Mouse (Mus musculus) spleen, adult 2 months (tissue): ENCODE data around the gene Plch2.

Source experiments
- CTCF ChIP-seq: fragments of 200-500 bp; IDR thresholded peaks from 2 replicates; pipeline ENCODE4 v1.5.1; 2011; ENCODE audit warnings: mild to moderate bottlenecking, inconsistent platforms; ENCODE audit not compliant: insufficient read depth, insufficient read length, insufficient replicate concordance; ENCODE audit errors: extremely low read depth
- POLR2A ChIP-seq: fragments of 200-500 bp; IDR thresholded peaks from 2 replicates; pipeline ENCODE4 v1.6.1; 2011; ENCODE audit warnings: low read depth, low read length, inconsistent platforms

DNA sequence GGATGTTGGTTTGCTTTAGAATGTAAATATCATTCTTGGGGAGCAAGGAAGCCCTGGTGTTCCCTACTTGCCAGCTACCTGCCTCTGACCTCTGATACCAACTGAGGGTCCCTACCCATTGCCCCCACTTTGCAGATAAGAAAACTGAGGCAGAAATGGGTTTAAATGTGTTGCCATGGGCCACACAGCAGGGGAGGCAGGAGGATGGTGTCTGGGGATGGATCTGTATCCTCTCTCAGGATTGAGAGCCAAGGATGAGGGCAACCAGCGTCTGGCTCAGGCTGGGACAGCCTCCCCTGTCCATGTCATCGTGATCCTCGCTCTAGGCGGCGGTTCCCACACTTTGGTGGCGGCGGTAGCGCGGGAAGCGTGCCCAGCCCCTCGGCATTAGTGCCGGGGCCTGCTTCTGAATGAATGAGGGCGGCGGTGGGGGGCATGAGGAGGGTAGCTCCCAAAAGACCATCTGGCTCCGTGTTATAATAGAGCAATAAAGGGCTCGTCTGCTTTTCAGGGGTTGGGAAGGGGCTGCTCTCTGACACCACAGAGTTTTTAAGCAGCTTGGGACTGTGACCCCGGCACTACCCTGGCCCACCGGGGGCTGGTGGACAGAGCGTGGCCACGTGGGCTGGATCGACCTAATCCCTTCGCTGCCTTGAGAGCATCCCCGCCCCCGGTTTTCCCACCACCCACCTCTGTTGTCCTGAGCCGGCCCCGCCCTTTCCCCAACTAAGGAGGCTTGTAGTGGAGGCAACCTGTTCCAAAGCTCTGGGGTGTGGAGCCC lies 103.9 kb downstream of the Plch2 start:
- no peak for TF ChIP-seq CTCF
- TF ChIP-seq POLR2A: no peak
